Mouse (Mus musculus): ENCODE measurements around the gene Gnmt.

The Gnmt gene

DNA sequence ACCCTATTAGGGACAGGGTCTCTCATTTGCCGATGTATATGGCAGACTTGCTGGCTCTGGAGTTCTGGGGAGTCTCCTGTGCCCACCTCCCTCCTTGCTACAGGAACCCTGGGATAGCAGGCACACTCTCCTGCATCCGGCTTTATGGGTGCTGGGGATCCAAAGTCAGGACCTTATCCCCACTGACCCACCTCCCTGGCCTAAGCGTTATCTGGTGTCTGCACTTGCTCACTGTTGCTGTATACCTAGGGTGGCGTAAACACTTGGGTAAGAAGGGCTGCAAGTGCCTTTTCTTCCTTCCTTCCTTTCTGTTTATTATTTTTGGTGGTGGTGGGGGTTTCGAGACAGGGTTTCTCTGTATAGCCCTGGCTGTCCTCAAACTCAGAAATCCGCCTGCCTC is 12.3 kb upstream of the Gnmt start:
- no peak for DNase-seq

DNA sequence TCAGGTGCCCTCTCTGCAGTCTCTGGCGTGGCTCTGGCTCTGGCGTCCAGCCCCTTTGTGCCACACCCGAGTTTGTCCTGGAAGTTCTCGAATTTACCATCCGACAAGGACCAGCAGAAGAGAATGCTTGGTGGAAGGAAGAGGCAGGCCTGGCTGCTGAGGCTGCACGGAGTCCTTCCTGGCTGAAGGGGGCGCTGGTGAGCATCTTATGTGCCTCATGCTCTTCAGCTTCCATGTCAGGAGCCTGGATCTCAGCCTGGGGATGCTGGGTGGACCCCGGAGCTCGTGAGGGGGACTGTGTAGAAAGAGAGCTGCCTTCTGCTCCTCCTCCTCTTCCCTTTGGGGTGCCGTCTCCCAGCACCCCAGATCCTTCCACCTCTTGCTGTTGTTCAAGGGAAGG is 7.2 kb upstream of the Gnmt start:
- peak in 1 of 2 experiments; percentile 48 for DNase-seq

DNA sequence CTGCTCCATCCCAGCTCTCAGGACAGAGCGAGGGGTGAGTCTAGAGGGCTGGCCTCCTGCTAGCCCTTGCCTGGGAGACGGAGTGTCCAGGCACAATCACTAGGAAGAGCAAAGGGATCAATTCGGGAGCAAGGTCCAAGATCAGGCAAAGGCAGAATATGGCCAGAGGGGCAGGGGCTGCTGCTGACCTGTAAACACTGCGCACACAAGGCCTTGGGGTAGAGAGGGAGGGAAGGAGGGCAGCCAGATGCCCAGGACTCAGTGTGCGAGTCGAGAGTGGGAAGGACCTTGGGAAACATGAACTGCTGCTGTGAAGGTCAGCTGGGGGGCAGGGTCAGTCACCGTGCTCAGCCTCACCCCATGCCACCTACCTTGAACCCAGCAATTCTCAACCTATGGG is 6.3 kb upstream of the Gnmt start:
- no peak for DNase-seq

DNA sequence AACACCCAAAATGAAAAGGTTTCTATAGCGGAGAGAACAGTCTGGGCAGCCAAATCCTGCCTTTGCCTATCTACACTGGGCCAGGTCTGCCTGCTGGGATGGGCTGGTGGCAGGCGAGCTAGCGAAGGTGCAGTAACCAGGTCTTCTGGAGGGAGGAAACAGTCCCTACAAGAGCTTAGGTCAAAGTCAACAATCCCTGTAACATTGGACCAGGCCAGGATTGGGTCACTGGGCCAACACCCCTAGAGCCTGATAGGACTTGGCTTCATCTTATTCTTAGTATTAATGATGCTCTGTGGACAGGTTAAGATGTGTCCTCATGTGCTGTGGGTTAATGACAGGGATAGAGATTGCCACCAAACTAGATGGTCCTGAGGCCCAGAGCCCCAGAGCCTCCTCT is 5.1 kb upstream of the Gnmt start:
- DNase-seq = no peak

- DNase-seq = no peak
These were observed 472 bp downstream of the Gnmt start for GRCm38 (mm10) chr17:46728496-46728895.

- DNase-seq = peak in 1 of 2 experiments; percentile 60
These were observed 947 bp downstream of the Gnmt start for GRCm38 (mm10) chr17:46728021-46728420.

- no peak for DNase-seq
These were observed 1.7 kb downstream of the Gnmt start for GRCm38 (mm10) chr17:46727271-46727670.

GRCm38 (mm10) chr17:46725731-46726645 is 3.0 kb downstream of the Gnmt start:
- DNase-seq = no peak

DNA sequence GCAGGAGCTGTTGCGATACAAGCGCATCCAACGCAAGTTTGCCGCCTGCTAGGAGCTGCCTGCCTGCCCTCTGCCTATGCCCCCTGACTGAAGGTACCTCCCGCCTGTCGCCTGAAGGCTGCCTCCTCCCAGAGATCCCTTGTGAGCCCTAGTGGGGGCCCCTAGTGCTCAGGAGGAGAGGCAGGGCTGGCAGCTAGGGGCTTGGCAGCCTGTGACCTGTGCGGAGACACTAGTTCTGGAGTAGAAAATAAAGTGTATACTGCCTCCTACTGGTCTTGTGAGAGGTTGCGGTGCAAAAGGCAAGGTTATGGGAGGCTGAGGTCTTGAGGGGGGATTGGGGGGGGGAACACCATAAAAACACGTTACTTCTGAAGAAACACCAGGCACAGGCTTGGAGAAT is 3.7 kb downstream of the Gnmt start:
- peak in 1 of 2 experiments; percentile 55 for DNase-seq

DNA sequence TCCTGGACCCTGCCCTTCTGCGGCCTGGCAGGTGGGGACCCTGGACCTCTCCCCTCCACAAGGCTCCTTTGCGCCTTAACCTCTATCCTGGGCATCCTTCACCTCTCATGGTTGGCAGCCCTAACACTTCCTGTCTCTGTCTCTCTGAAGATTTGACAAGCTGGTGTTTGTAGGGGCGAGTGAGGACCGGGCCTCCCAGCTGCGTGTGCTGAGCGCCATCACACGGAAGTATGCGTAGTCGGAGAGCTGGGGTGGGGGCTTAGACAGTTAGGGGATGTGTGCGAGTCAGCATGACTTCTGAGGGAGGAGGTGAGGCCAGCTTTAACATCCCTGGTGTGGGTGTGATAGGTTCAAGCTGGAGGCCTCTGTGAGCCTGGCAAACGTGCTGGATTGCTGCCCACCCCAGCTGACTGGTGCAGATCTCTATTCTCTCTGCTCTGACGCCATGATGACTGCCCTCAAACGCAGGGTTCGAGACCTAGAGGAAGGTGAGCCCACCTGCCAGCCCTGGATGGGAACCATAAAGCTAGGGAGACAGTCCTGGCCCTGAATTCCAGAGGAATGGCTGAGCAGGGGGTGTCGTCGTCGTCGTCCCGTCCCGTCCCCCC is 4.4 kb downstream of the Gnmt start:
- no peak for DNase-seq

GRCm38 (mm10) chr17:46721077-46721476 is 7.9 kb downstream of the Gnmt start:
- DNase-seq = no peak

DNA sequence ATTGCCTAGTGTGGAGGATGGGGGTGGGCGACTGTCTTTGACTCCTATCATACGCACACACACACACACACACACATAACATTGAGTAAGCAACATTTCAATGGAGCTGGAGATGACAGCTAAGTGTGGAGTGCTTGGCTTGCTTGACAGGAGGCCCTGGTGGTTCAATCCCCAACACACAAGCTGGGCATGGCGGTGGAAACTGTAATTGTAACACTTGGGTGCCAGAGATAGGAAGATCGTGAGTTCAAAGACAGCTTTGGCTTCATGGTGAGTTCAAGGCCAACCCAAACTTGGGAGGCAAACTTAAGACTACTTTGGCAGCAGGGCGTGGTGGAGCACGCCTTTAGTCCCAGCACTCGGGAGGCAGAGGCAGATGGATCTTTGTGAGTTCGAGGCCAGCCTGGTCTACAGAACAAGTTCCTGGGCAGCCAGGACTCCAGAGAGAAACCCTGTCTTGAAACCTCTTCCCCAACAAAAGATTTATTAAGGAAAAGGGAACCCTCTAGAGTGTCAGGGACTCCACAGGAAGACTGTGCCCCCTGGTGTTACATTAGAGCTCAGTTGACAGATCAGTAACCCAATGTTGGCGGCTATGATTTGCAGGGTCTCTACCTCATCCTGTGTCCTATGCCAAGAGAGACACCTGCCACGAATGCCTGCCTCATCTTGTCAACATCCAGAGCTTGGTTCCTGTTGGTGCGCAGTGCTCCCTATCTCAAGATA is 14.0 kb downstream of the Gnmt start:
- DNase-seq = no peak

GRCm38 (mm10) chr17:46713849-46714248 is 15.1 kb downstream of the Gnmt start:
- no peak for DNase-seq

DNA sequence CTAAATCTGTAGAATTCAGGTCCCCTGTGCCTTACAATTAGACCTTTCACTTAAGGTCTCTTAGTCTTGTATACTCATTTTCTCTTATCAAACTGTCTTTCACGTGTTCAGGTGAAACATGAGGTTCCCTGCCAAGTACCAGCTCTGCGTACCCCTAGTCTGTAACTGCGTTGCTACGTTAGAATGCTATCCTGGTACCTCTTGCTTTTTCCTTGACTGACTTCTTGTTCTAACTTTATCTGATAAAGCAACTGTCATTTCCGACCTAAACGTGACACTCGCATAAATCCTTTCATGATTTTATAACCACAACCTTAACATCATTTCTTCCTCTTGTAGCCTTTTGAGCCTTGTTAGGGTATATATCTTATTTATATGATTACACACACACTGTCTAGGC is 16.5 kb downstream of the Gnmt start:
- no peak for DNase-seq

DNA sequence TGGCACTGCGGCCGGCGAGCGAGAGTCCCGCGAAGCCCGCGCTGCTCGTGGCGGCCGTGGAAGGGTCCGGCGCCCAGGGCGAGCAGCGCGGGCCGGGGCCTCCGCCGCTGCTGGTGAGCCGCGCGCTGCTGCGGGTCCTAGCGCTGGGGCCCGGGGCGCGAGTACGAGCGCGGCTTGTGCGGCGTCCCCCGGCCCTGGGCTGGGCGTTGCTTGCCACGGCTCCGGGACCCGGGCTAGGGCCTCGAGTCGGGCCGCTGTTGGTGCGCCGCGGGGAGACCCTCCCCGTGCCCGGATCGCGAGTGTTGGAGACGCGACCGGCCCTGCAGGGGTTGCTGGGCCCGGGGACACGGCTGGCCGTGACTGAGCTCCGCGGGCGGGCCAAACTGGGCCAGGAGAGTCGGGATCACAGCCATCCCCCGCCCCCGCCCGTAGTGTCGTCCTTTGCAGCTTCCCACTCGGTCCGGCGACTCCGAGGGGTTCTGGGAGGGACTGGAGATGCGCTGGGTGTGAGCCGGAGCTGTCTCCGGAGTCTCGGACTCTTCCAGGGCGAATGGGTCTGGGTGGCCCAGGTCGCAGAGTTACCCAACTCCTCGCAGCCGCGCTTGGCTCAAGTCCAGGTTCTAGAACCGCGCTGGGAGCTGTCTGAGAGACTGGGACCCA is 17.2 kb downstream of the Gnmt start:
- DNase-seq = peak; percentile 58 to 68

- peak; percentile 95 to 96 for DNase-seq
These were observed 17.9 kb downstream of the Gnmt start, which contains the start of gene Pex6 for GRCm38 (mm10) chr17:46710959-46711597. Gene Pex6, plus strand, starts transcription at chr17:46711463.

- DNase-seq = no peak
These were observed 22.4 kb downstream of the Gnmt start for GRCm38 (mm10) chr17:46706375-46707089.

DNA sequence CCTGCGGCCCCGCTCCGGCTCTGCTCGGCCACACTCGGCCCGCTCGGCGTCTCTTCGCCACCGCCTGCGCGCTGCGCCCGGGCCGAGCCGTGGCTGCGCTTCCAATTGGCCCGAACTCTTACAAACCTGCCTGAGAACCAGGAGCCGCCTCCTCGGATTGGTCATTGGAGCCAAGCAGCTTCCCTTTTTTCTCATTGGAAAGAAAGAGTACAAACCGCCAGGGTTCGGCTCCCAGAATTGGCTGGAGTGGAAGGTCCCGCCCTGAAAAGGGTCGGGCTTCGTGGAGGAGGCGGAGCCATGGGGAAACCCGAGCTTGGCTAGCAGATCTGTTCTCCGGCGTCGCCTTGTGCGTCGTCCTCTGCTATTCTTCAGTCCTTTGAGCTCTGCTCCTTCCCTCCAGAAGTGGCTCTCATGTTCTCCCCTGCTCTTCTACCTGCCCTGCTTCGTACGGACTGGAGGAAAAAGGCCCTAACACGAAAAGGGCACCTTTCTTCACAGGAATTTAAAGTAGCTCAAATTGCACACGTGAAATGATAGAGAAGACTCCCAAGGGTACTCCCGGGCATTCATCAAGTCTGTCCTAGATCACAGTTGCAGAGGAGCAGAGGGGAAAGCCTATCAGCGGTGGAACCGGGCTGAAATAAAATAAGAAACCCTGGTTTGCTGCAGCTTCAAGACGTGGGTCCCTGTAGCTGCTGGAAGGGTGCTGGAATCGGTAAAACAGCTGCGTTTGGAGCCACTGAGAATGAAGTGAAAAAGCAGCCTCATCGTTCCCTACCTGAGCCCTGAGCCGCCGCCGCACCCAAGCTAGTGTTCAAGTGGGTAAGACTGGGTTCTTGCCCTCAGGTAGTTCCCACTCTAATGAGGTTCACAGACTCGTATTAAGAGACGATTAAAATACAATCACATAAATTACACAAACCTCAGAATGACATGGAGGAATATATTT is 23.8 kb downstream of the Gnmt start, which contains the start of gene Ppp2r5d:
Gene Ppp2r5d (minus strand): TSS at position 225 of the 949 bp plus-strand sequence.
- peak; percentile 98 for DNase-seq

DNA sequence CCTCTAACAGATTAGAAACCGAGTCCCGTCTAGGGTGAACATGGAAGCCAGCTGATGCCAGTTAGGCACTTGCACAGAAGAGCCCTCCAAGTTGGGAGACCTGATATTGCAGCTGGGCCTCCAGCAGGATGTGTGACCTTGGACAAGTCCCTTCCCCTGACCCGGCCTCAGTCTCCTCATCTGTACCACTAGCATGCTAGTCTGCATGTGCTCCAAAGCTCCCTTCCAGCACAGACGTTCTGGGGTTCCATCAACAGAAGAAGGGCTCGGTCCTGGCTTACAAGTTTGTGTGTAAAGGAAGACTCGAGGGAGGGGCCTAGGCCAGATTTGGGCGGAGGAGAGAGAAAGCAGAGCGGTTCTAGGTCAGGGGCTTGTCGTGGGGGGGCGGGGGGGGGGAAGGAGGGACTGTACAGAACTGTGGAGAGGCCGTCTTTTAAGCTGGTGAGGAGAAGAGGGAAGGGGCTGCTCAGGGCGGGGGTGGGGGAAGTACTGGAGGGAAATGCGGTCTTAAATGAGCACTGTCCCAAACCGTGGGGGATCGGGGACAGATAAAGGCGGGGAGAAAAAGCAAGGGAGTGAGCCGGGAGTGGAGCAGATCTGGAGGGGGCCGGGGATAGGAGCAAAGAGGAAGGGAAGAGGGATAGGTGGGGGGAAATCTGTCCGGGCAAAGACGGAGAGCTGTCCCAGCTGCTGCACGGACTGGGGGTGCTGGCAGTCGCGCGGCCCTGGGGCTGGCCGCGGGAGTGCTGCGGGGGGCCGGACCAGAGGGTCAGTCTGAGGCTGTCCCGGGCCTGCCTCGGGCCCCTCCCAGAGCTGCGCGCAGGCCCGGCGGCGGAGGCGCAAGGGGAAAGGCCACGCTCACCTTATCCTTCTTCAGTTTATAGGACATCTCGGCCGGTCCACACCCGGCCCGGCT is 24.7 kb downstream of the Gnmt start:
- DNase-seq = no peak
